Mouse (Mus musculus) gastrocnemius, postnatal 14 days (tissue): ENCODE results near the gene Pilrb1. TPM values are rescaled to one million over a fixed set of nuclear protein-coding genes. Genes with fewer than 3 reads are reported as not detected.

Experiments
- DNase-seq: peaks from one replicate; pipeline ENCODE4 v3.0.0; 2021; ENCODE audit warnings: mixed read lengths
- intact Hi-C: fragments of 180-260 bp; cut with DNase I; formaldehyde crosslinking; loops from one replicate; pipeline ENCODE4 v1.15.1; 2025; ENCODE audit warnings: low total_unique reads
- total RNA-seq, 2 experiments: library from RNA; stranded (reverse); gene quantifications; 2 replicates each; pipeline ENCODE4 v1.2.3; 2021

Pilrb1 gene
- total RNA-seq, 2 experiments from 2014 or later = not detected

GRCm38 (mm10) chr5:137831506-137831905 lies 26.4 kb downstream of the Pilrb1 start:
- intact Hi-C loops = no loop called here
- no peak for DNase-seq

GRCm38 (mm10) chr5:137831106-137831505 lies 26.8 kb downstream of the Pilrb1 start:
- intact Hi-C loops = no loop called here
- DNase-seq = no peak

GRCm38 (mm10) chr5:137830238-137830637 lies 27.7 kb downstream of the Pilrb1 start:
- intact Hi-C loops = no loop called here
- DNase-seq = no peak

- intact Hi-C loops = no loop called here
- DNase-seq = no peak
Measured at GRCm38 (mm10) chr5:137828694-137829093, 29.2 kb downstream of the Pilrb1 start.

- intact Hi-C loops = no loop called here
- DNase-seq = no peak
Measured at GRCm38 (mm10) chr5:137826421-137826820, 31.5 kb downstream of the Pilrb1 start.

GRCm38 (mm10) chr5:137825971-137826370 lies 31.9 kb downstream of the Pilrb1 start:
- DNase-seq = no peak
- intact Hi-C loops = no loop called here

GRCm38 (mm10) chr5:137825030-137825429 lies 32.9 kb downstream of the Pilrb1 start:
- no peak for DNase-seq

GRCm38 (mm10) chr5:137823455-137824045 lies 34.4 kb downstream of the Pilrb1 start:
- no peak for DNase-seq
- intact Hi-C loops = no loop called here

More at GRCm38 (mm10) chr5:137825030-137825429, 32.9 kb downstream of the Pilrb1 start:
- intact Hi-C loops = no loop called here

GRCm38 (mm10) chr5:137822602-137823001 lies 35.3 kb downstream of the Pilrb1 start:
- intact Hi-C loops = no loop called here
- no peak for DNase-seq

- no peak for DNase-seq
Measured at GRCm38 (mm10) chr5:137822126-137822525, 35.8 kb downstream of the Pilrb1 start.

GRCm38 (mm10) chr5:137817466-137818222 lies 40.3 kb downstream of the Pilrb1 start:
- intact Hi-C loops = no loop called here
- DNase-seq = no peak

More at GRCm38 (mm10) chr5:137822126-137822525, 35.8 kb downstream of the Pilrb1 start:
- intact Hi-C loops = no loop called here

GRCm38 (mm10) chr5:137808316-137808715 lies 49.6 kb downstream of the Pilrb1 start:
- intact Hi-C loops = no loop called here
- DNase-seq = no peak

GRCm38 (mm10) chr5:137806158-137806557 lies 51.7 kb downstream of the Pilrb1 start:
- intact Hi-C loops = no loop called here
- DNase-seq = no peak

Other genes starting within 250 kb of the Pilrb1 start
- 100 to 1,000 TPM; 190 to 251 TPM for gene Pcolce, start 244.3 kb downstream of the Pilrb1 start, total RNA-seq
- under 1 TPM in 1 of 2 experiments, not detected in 1; 0.27 TPM for gene Fbxo24, start 229.1 kb downstream of the Pilrb1 start, total RNA-seq
- 10 to 100 TPM; 14.8 to 15.3 TPM for gene Lrch4, start 229.0 kb downstream of the Pilrb1 start, total RNA-seq
- 1 to 10 TPM; 3.0 to 3.6 TPM for gene Gm20605, start 228.9 kb downstream of the Pilrb1 start, total RNA-seq
- gene Sap25, start 216.8 kb downstream of the Pilrb1 start, total RNA-seq = 1 to 10 TPM; 1.8 to 2.0 TPM
- gene Irs3, start 212.4 kb downstream of the Pilrb1 start, total RNA-seq = under 1 TPM; 0.33 to 0.47 TPM
- 1 to 10 TPM; 4.9 to 5.8 TPM for gene Agfg2, start 173.4 kb downstream of the Pilrb1 start, total RNA-seq
- under 1 TPM; 0.39 to 0.42 TPM for gene Nyap1, start 116.5 kb downstream of the Pilrb1 start, total RNA-seq
- 100 to 1,000 TPM; 118 to 156 TPM for gene Tsc22d4, start 112.4 kb downstream of the Pilrb1 start, total RNA-seq
- 1 to 10 TPM; 6.8 to 7.2 TPM for gene Ppp1r35, start 79.3 kb downstream of the Pilrb1 start, total RNA-seq
- 10 to 100 TPM; 20.7 to 21.1 TPM for gene Mepce, start 70.5 kb downstream of the Pilrb1 start, total RNA-seq
- gene Zcwpw1, start 70.3 kb downstream of the Pilrb1 start, total RNA-seq = 1 to 10 TPM in 1 of 2 experiments, under 1 TPM in 1; 0.84 to 1.7 TPM
- under 1 TPM; 0.27 to 0.33 TPM for gene Pilra, start 21.8 kb downstream of the Pilrb1 start, total RNA-seq
- under 1 TPM in 1 of 2 experiments, not detected in 1; 0.53 TPM for gene Pilrb2, start 13.7 kb upstream of the Pilrb1 start, total RNA-seq
- not detected for gene Cyp3a13, start 63.5 kb upstream of the Pilrb1 start, total RNA-seq
- gene Gjc3, start 105.0 kb upstream of the Pilrb1 start, total RNA-seq = 1 to 10 TPM; 3.0 to 6.7 TPM
- not detected for gene Azgp1, start 123.4 kb upstream of the Pilrb1 start, total RNA-seq
- gene Smok3a, start 163.2 kb upstream of the Pilrb1 start, total RNA-seq = not detected
- not detected for gene Smok3b, start 163.3 kb upstream of the Pilrb1 start, total RNA-seq
- gene Smok3c, start 195.1 kb upstream of the Pilrb1 start, total RNA-seq = not detected
- gene Zkscan1, start 227.0 kb upstream of the Pilrb1 start, total RNA-seq = 10 to 100 TPM; 10.8 to 11.2 TPM